Mouse (Mus musculus): ENCODE results near the gene Tmem176a. TPM values are rescaled to one million over a fixed set of nuclear protein-coding genes. Genes with fewer than 3 reads are reported as not detected.
A peak's percentile ranks its signal among the peaks of the same experiment; 100 is the strongest.

The Tmem176a gene
- polyA plus RNA-seq, 1 experiment from 2014 or later, result 242 TPM

DNA sequence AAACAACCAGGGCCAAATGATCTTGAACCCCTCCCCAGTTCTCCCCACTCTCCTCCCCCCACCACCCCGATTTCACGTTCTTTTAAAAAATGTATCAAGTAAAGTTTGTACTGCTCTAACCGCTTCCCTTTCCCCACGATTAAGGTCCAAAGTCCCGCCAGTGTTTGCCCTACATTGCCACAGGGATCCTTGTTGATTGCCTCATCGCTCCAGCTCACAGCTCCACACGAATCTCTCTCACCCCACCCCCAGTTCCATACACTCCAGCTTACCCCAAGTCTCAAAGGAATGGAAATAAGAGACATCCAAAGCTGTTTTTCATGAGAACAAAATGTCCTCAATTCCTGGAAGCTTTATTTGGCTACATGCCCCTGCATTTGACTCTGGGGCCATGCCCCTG is 15.7 kb upstream of the Tmem176a start:
- WGBS, result 38% methylated on average over 7 of the region's 7 CpGs
- Histone ChIP-seq H3K4me3 (ENCODE audit: low read length) (no peak overlapping the region), H3K27me3 (ENCODE audit: control insufficient read depth, insufficient read depth, low read depth, low read length) (no peaks in the 10 kb centered on the region), H3K27ac (ENCODE audit: low read length) (no peak overlapping the region), H3K9ac (ENCODE audit: low read length) (no peak overlapping the region), H3K36me3 (ENCODE audit: control insufficient read depth, insufficient read depth, low read length) (no peaks in the 10 kb centered on the region), H3K4me1 (replicated peaks; ENCODE audit: control insufficient read depth, insufficient read depth, low read length) (peaks cover 7% of the 10 kb centered on the region), H3K4me2 (ENCODE audit: low read depth, low read length) (no peak overlapping the region), H3K9me3 (ENCODE audit: control insufficient read depth, low read length) (no peaks in the 10 kb centered on the region)
- ATAC-seq (ENCODE audit: low read depth), result peak; percentile 41; the same call in 1 of the 2 replicates

DNA sequence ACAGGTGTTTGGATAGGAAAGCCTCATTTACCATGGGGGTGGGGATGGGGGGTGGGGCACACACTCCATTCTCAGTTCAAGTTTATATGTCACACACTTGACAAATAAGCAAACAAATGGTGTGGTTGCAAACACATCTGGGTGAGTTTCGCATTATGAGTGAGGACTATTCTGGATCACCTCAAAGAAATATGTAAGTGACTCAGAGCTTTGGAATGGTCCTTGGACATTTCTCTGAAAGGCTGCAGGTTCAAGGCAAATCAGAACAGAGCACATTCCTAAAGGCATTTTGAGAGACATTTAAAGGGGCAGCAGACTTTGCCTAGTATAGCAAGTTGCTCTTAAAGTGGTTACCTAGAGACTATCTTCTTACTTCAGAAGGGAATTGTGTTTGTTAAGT is 11.7 kb upstream of the Tmem176a start:
- peaks cover 20% of the 10 kb centered on the region for H3K36me3 ChIP-seq (ENCODE audit: control insufficient read depth, insufficient read depth, low read length)
- no peak overlapping the region for H3K9ac ChIP-seq (ENCODE audit: low read length)
- H3K4me2 ChIP-seq (ENCODE audit: low read depth, low read length), result no peak overlapping the region
- H3K27ac ChIP-seq (ENCODE audit: low read length), result no peak overlapping the region
- H3K4me1 ChIP-seq (replicated peaks; ENCODE audit: control insufficient read depth, insufficient read depth, low read length), result peaks cover 13% of the 10 kb centered on the region
- WGBS, result 40% methylated on average over 1 of the region's 1 CpGs
- no peak overlapping the region for H3K4me3 ChIP-seq (ENCODE audit: low read length)
- ATAC-seq (ENCODE audit: low read depth), result peak; percentile 53; the same call in 1 of the 2 replicates
- no peaks in the 10 kb centered on the region for H3K27me3 ChIP-seq (ENCODE audit: control insufficient read depth, insufficient read depth, low read depth, low read length)
- no peaks in the 10 kb centered on the region for H3K9me3 ChIP-seq (ENCODE audit: control insufficient read depth, low read length)

DNA sequence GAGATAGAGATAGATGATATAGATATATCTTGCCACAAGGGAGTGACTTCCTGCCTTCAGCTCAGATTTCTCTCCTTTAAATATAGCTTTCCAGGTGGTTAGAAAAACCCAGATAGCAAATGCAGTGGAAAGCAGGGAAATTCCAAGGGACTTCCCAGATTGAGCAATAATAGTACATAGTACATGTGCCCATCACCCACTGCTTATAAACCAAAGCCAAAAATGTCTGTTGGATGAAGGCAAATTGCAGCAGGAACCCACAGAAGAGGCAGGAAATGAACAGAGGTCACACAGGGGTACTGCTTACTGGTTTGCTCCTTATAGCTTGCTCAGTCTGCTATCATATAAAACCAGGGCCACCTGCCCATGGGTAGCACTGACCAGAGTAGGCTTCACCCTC is 11.1 kb upstream of the Tmem176a start:
- no peak; the same call in 1 of the 2 replicates for ATAC-seq (ENCODE audit: low read depth)
- Histone ChIP-seq H3K27me3 (ENCODE audit: control insufficient read depth, insufficient read depth, low read depth, low read length) (no peaks in the 10 kb centered on the region), H3K9ac (ENCODE audit: low read length) (no peak overlapping the region), H3K36me3 (ENCODE audit: control insufficient read depth, insufficient read depth, low read length) (peaks cover 27% of the 10 kb centered on the region), H3K4me2 (ENCODE audit: low read depth, low read length) (no peak overlapping the region), H3K27ac (ENCODE audit: low read length) (no peak overlapping the region), H3K9me3 (ENCODE audit: control insufficient read depth, low read length) (no peaks in the 10 kb centered on the region), H3K4me1 (replicated peaks; ENCODE audit: control insufficient read depth, insufficient read depth, low read length) (peaks cover 12% of the 10 kb centered on the region), H3K4me3 (ENCODE audit: low read length) (no peak overlapping the region)

DNA sequence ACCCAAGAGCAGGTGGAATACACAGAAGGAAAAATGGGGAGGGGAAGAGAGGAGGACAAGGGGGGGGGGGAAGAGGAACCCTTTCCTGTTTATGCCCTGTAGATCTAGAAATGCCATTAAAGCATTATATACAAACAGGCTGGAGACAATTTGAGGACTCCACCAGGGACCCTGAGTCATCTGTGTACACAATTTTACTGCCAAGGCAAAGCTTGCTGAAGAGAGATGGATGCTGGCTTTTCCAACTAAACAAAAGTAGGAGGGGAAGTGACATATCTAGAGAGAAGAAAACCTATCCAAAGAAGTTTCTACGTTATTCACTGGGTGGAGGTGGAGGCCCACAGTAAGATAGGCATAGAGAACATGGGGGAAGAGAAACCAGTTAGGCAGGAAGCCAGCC is 10.5 kb upstream of the Tmem176a start:
- ATAC-seq (ENCODE audit: low read depth), result no peak
- peaks cover 33% of the 10 kb centered on the region for H3K36me3 ChIP-seq (ENCODE audit: control insufficient read depth, insufficient read depth, low read length)

GRCm38 (mm10) chr6:48831141-48831540 is 9.6 kb upstream of the Tmem176a start:
- no peak overlapping the region for H3K9ac ChIP-seq (ENCODE audit: low read length)
- H3K4me2 ChIP-seq (ENCODE audit: low read depth, low read length), result no peak overlapping the region
- no peak overlapping the region for H3K27ac ChIP-seq (ENCODE audit: low read length)
- H3K9me3 ChIP-seq (ENCODE audit: control insufficient read depth, low read length), result no peaks in the 10 kb centered on the region
- H3K4me1 ChIP-seq (replicated peaks; ENCODE audit: control insufficient read depth, insufficient read depth, low read length), result peaks cover 12% of the 10 kb centered on the region
- WGBS, result 85% methylated on average over 5 of the region's 5 CpGs
- peaks cover 40% of the 10 kb centered on the region for H3K36me3 ChIP-seq (ENCODE audit: control insufficient read depth, insufficient read depth, low read length)
- no peaks in the 10 kb centered on the region for H3K27me3 ChIP-seq (ENCODE audit: control insufficient read depth, insufficient read depth, low read depth, low read length)
- ATAC-seq (ENCODE audit: low read depth), result no peak
- no peak overlapping the region for H3K4me3 ChIP-seq (ENCODE audit: low read length)

More for the DNA sequence above, 10.5 kb upstream of the Tmem176a start:
- peaks cover 12% of the 10 kb centered on the region for H3K4me1 ChIP-seq (replicated peaks; ENCODE audit: control insufficient read depth, insufficient read depth, low read length)
- H3K4me2 ChIP-seq (ENCODE audit: low read depth, low read length), result no peak overlapping the region
- no peak overlapping the region for H3K9ac ChIP-seq (ENCODE audit: low read length)
- no peak overlapping the region for H3K4me3 ChIP-seq (ENCODE audit: low read length)
- whole genome bisulfite sequencing, result 20% methylated on average over 1 of the region's 1 CpGs
- peak overlapping the region; percentile 11; the same call in 1 of the 2 replicates for H3K27ac ChIP-seq (ENCODE audit: low read length)
- H3K27me3 ChIP-seq (ENCODE audit: control insufficient read depth, insufficient read depth, low read depth, low read length), result no peaks in the 10 kb centered on the region
- H3K9me3 ChIP-seq (ENCODE audit: control insufficient read depth, low read length), result no peaks in the 10 kb centered on the region

DNA sequence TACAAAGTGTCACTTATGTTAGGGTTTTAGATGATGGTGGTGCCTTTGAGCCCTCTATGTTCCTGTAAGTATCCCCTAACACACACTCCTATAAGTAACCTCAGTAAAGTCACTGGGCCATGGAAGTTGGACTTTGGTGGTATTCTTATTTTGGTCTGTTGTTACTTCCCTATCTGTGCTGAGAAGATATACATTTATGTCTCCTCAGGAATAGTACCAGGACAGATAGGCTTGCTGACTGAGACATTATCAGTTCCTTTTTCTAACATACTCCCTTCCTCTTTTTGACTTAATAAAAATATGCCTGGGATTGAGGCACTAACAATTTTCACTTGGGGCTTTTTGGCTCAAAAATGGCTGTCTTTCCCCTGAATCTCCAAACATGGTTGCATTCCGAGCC is 8.3 kb upstream of the Tmem176a start:
- H3K27ac ChIP-seq (ENCODE audit: low read length), result no peak overlapping the region
- peaks cover 48% of the 10 kb centered on the region for H3K36me3 ChIP-seq (ENCODE audit: control insufficient read depth, insufficient read depth, low read length)
- peaks cover 12% of the 10 kb centered on the region for H3K4me1 ChIP-seq (replicated peaks; ENCODE audit: control insufficient read depth, insufficient read depth, low read length)
- WGBS, result 95% methylated on average over 1 of the region's 1 CpGs
- H3K9ac ChIP-seq (ENCODE audit: low read length), result no peak overlapping the region
- no peak overlapping the region for H3K4me3 ChIP-seq (ENCODE audit: low read length)
- H3K9me3 ChIP-seq (ENCODE audit: control insufficient read depth, low read length), result no peaks in the 10 kb centered on the region
- H3K27me3 ChIP-seq (ENCODE audit: control insufficient read depth, insufficient read depth, low read depth, low read length), result no peaks in the 10 kb centered on the region
- no peak overlapping the region for H3K4me2 ChIP-seq (ENCODE audit: low read depth, low read length)
- no peak for ATAC-seq (ENCODE audit: low read depth)

- Histone ChIP-seq H3K27me3 (ENCODE audit: control insufficient read depth, insufficient read depth, low read depth, low read length) (no peaks in the 10 kb centered on the region), H3K27ac (ENCODE audit: low read length) (no peak overlapping the region), H3K36me3 (ENCODE audit: control insufficient read depth, insufficient read depth, low read length) (peaks cover 48% of the 10 kb centered on the region), H3K9me3 (ENCODE audit: control insufficient read depth, low read length) (no peaks in the 10 kb centered on the region), H3K4me1 (replicated peaks; ENCODE audit: control insufficient read depth, insufficient read depth, low read length) (peaks cover 17% of the 10 kb centered on the region), H3K9ac (ENCODE audit: low read length) (no peak overlapping the region), H3K4me2 (ENCODE audit: low read depth, low read length) (no peak overlapping the region), H3K4me3 (ENCODE audit: low read length) (no peak overlapping the region)
- ATAC-seq (ENCODE audit: low read depth), result no peak
- 94% methylated on average over 4 of the region's 4 CpGs for WGBS
Observed at GRCm38 (mm10) chr6:48833515-48833914, 7.2 kb upstream of the Tmem176a start.

DNA sequence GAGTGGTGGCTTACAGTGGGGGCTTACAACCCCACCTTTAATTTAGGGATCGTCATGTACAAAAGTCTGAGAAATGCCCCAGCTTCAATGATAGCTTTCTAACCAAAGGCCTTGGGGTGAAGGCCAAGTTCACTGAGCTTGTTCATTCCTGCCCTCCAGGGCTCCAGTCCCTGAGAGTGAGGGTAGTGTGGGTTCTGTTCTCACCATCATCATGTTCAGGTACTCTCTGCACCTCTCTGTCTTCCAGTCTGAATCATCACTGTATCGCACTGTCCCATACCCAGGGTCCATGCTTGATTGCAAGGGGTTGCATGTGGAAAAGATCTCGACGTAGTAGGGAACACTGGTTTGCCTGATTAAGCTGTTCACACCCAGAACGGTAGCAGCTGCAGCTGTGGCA is 5.5 kb upstream of the Tmem176a start:
- Histone ChIP-seq H3K36me3 (ENCODE audit: control insufficient read depth, insufficient read depth, low read length) (peaks cover 48% of the 10 kb centered on the region), H3K27me3 (ENCODE audit: control insufficient read depth, insufficient read depth, low read depth, low read length) (no peaks in the 10 kb centered on the region), H3K27ac (ENCODE audit: low read length) (no peak overlapping the region), H3K9me3 (ENCODE audit: control insufficient read depth, low read length) (no peaks in the 10 kb centered on the region), H3K9ac (ENCODE audit: low read length) (no peak overlapping the region), H3K4me2 (ENCODE audit: low read depth, low read length) (no peak overlapping the region), H3K4me3 (ENCODE audit: low read length) (no peak overlapping the region), H3K4me1 (replicated peaks; ENCODE audit: control insufficient read depth, insufficient read depth, low read length) (peaks cover 22% of the 10 kb centered on the region)
- no peak for ATAC-seq (ENCODE audit: low read depth)
- WGBS, result 86% methylated on average over 5 of the region's 5 CpGs

- Histone ChIP-seq H3K4me3 (ENCODE audit: low read length) (no peak overlapping the region), H3K4me1 (replicated peaks; ENCODE audit: control insufficient read depth, insufficient read depth, low read length) (peaks cover 16% of the 10 kb centered on the region), H3K36me3 (ENCODE audit: control insufficient read depth, insufficient read depth, low read length) (peaks cover 48% of the 10 kb centered on the region), H3K4me2 (ENCODE audit: low read depth, low read length) (no peak overlapping the region), H3K9me3 (ENCODE audit: control insufficient read depth, low read length) (no peaks in the 10 kb centered on the region), H3K27ac (ENCODE audit: low read length) (no peak overlapping the region), H3K9ac (ENCODE audit: low read length) (no peak overlapping the region), H3K27me3 (ENCODE audit: control insufficient read depth, insufficient read depth, low read depth, low read length) (no peaks in the 10 kb centered on the region)
- 79% methylated on average over 5 of the region's 5 CpGs for WGBS
- no peak for ATAC-seq (ENCODE audit: low read depth)
Observed at GRCm38 (mm10) chr6:48836146-48836545, 4.6 kb upstream of the Tmem176a start.

DNA sequence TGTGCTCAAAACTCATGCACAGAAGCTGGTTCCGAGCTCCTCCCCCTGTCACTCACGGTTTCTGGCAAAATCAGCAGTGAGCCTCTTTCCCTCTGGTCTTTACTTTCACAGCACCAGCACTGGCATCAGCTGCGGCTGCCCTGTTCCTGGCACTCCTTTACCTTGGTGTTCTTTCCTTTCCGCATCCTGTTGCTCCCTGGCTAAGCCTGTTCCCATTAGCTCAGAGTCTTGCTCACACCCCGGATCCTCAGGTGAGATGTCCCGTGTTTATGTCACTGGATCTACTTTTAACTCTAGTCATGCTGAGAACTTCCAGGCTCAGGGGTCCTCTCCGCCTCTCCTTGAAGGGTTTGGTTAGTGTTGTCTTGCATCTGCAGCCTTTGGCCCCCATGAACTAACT is 3.2 kb upstream of the Tmem176a start:
- no peaks in the 10 kb centered on the region for H3K9me3 ChIP-seq (ENCODE audit: control insufficient read depth, low read length)
- 84% methylated on average over 7 of the region's 7 CpGs for WGBS

More for the DNA sequence above, 3.2 kb upstream of the Tmem176a start:
- Histone ChIP-seq H3K4me2 (ENCODE audit: low read depth, low read length) (no peak overlapping the region), H3K9ac (ENCODE audit: low read length) (no peak overlapping the region), H3K4me1 (replicated peaks; ENCODE audit: control insufficient read depth, insufficient read depth, low read length) (peaks cover 24% of the 10 kb centered on the region), H3K36me3 (ENCODE audit: control insufficient read depth, insufficient read depth, low read length) (peaks cover 42% of the 10 kb centered on the region), H3K27me3 (ENCODE audit: control insufficient read depth, insufficient read depth, low read depth, low read length) (no peaks in the 10 kb centered on the region), H3K27ac (ENCODE audit: low read length) (no peak overlapping the region), H3K4me3 (ENCODE audit: low read length) (no peak overlapping the region)
- no peak for ATAC-seq (ENCODE audit: low read depth)
